Mouse (Mus musculus) 3134 (cell line): ENCODE measurements around the gene Ssbp3.
A peak's percentile ranks its signal among the peaks of the same experiment; 100 is the strongest.

ENCODE experiments used
- DNase-seq: peaks from one replicate; pipeline ENCODE4 v3.0.0-alpha.2; 2011; ENCODE audit warnings: low spot score; ENCODE audit not compliant: insufficient read length; ENCODE audit errors: extremely low read depth

The Ssbp3 gene

GRCm38 (mm10) chr4:106905898-106906297, 4.6 kb upstream of the Ssbp3 start:
- no peak for DNase-seq

GRCm38 (mm10) chr4:106907701-106908425, 2.6 kb upstream of the Ssbp3 start:
- no peak for DNase-seq

- no peak for DNase-seq
Measured at GRCm38 (mm10) chr4:106908426-106908809, 2.1 kb upstream of the Ssbp3 start.

GRCm38 (mm10) chr4:106908950-106909751, 1.4 kb upstream of the Ssbp3 start:
- DNase-seq: peak; percentile 76

GRCm38 (mm10) chr4:106909797-106910196, 704 bp upstream of the Ssbp3 start:
- no peak for DNase-seq

GRCm38 (mm10) chr4:106911246-106911801, 823 bp downstream of the Ssbp3 start:
- peak; percentile 91 for DNase-seq

- DNase-seq: peak; percentile 49
Measured at GRCm38 (mm10) chr4:106911951-106912688, 1.6 kb downstream of the Ssbp3 start.

GRCm38 (mm10) chr4:106912689-106913041, 2.2 kb downstream of the Ssbp3 start:
- DNase-seq: no peak

GRCm38 (mm10) chr4:106913411-106914049, 3.0 kb downstream of the Ssbp3 start:
- DNase-seq: peak; percentile 32

GRCm38 (mm10) chr4:106915265-106915664, 4.8 kb downstream of the Ssbp3 start:
- no peak for DNase-seq

- peak; percentile 28 for DNase-seq
Measured at GRCm38 (mm10) chr4:106918263-106918662, 7.8 kb downstream of the Ssbp3 start.

- DNase-seq: no peak
Measured at GRCm38 (mm10) chr4:106920119-106920518, 9.6 kb downstream of the Ssbp3 start.

- DNase-seq: no peak
Measured at GRCm38 (mm10) chr4:106921375-106922336, 11.2 kb downstream of the Ssbp3 start.

- DNase-seq: no peak
Measured at GRCm38 (mm10) chr4:106922919-106923318, 12.4 kb downstream of the Ssbp3 start.

- DNase-seq: no peak
Measured at GRCm38 (mm10) chr4:106924175-106924574, 13.7 kb downstream of the Ssbp3 start.

- no peak for DNase-seq
Measured at GRCm38 (mm10) chr4:106924888-106925287, 14.4 kb downstream of the Ssbp3 start.

- DNase-seq: no peak
Measured at GRCm38 (mm10) chr4:106926401-106926800, 15.9 kb downstream of the Ssbp3 start.

GRCm38 (mm10) chr4:106927034-106927433, 16.5 kb downstream of the Ssbp3 start:
- no peak for DNase-seq

- no peak for DNase-seq
Measured at GRCm38 (mm10) chr4:106928961-106929360, 18.5 kb downstream of the Ssbp3 start.
